Mouse (Mus musculus): ENCODE measurements around the gene Cdh18. TPM values are rescaled to one million over a fixed set of nuclear protein-coding genes. Genes with fewer than 3 reads are reported as not detected.
A peak's percentile ranks its signal among the peaks of the same experiment; 100 is the strongest.

The Cdh18 gene
- polyA plus RNA-seq, 1 experiment from 2014 or later: 0.26 TPM

- H3K4me2 ChIP-seq: no peak overlapping the region
- H3K9me3 ChIP-seq: no peaks in the 10 kb centered on the region
- WGBS: 23% methylated on average over 5 of the region's 5 CpGs
- ATAC-seq (ENCODE audit: borderline replicate concordance, extremely low read depth, low FRiP score, low TSS enrichment): peak; percentile 73
- H3K27me3 ChIP-seq: no peaks in the 10 kb centered on the region
- H3K4me3 ChIP-seq: no peak overlapping the region
- H3K9ac ChIP-seq: no peak overlapping the region
- 0 out of 2 replicates have a peak overlapping the region, but pooled peaks have one; percentile 33 for H3K27ac ChIP-seq
- H3K36me3 ChIP-seq: no peaks in the 10 kb centered on the region
- no peaks in the 10 kb centered on the region; the same call in 1 of the 2 replicates for H3K4me1 ChIP-seq
Measured at GRCm38 (mm10) chr15:23416450-23417080, 867.7 kb downstream of the Cdh18 start.

- ATAC-seq (ENCODE audit: borderline replicate concordance, extremely low read depth, low FRiP score, low TSS enrichment): no peak
- H3K27me3 ChIP-seq: no peaks in the 10 kb centered on the region
- H3K9ac ChIP-seq: no peak overlapping the region
- no peak overlapping the region for H3K4me3 ChIP-seq
- no peaks in the 10 kb centered on the region for H3K9me3 ChIP-seq
- H3K36me3 ChIP-seq: no peaks in the 10 kb centered on the region
- no peak overlapping the region for H3K4me2 ChIP-seq
- H3K27ac ChIP-seq: no peak overlapping the region
- H3K4me1 ChIP-seq: no peaks in the 10 kb centered on the region; the same call in 1 of the 2 replicates
Measured at GRCm38 (mm10) chr15:23418158-23418557, 869.3 kb downstream of the Cdh18 start.

GRCm38 (mm10) chr15:23420010-23420409 lies 871.2 kb downstream of the Cdh18 start:
- H3K36me3 ChIP-seq: no peaks in the 10 kb centered on the region
- H3K27ac ChIP-seq: no peak overlapping the region
- H3K4me2 ChIP-seq: no peak overlapping the region
- no peak overlapping the region for H3K9ac ChIP-seq
- ATAC-seq (ENCODE audit: borderline replicate concordance, extremely low read depth, low FRiP score, low TSS enrichment): no peak
- no peaks in the 10 kb centered on the region; the same call in 1 of the 2 replicates for H3K4me1 ChIP-seq
- H3K9me3 ChIP-seq: no peaks in the 10 kb centered on the region
- H3K27me3 ChIP-seq: no peaks in the 10 kb centered on the region
- H3K4me3 ChIP-seq: no peak overlapping the region
- WGBS: 40% methylated on average over 3 of the region's 3 CpGs

GRCm38 (mm10) chr15:23430021-23430420 lies 881.2 kb downstream of the Cdh18 start:
- 64% methylated on average over 5 of the region's 5 CpGs for WGBS

GRCm38 (mm10) chr15:23448542-23448941 lies 899.7 kb downstream of the Cdh18 start:
- no peaks in the 10 kb centered on the region for H3K36me3 ChIP-seq
- 54% methylated on average over 1 of the region's 1 CpGs for WGBS
- no peaks in the 10 kb centered on the region for H3K27me3 ChIP-seq
- no peak overlapping the region for H3K9ac ChIP-seq
- H3K4me2 ChIP-seq: no peak overlapping the region
- no peak for ATAC-seq (ENCODE audit: borderline replicate concordance, extremely low read depth, low FRiP score, low TSS enrichment)
- no peak overlapping the region for H3K4me3 ChIP-seq
- no peaks in the 10 kb centered on the region for H3K9me3 ChIP-seq
- no peak overlapping the region for H3K27ac ChIP-seq
- H3K4me1 ChIP-seq: 0 out of 2 replicates have a peak, but pooled peaks cover 3% of the 10 kb centered on the region

More at GRCm38 (mm10) chr15:23430021-23430420, 881.2 kb downstream of the Cdh18 start:
- H3K9me3 ChIP-seq: no peaks in the 10 kb centered on the region
- no peaks in the 10 kb centered on the region for H3K4me1 ChIP-seq
- ATAC-seq (ENCODE audit: borderline replicate concordance, extremely low read depth, low FRiP score, low TSS enrichment): no peak
- H3K4me2 ChIP-seq: no peak overlapping the region
- no peaks in the 10 kb centered on the region for H3K36me3 ChIP-seq
- H3K9ac ChIP-seq: no peak overlapping the region
- H3K27ac ChIP-seq: no peak overlapping the region
- H3K27me3 ChIP-seq: no peaks in the 10 kb centered on the region
- H3K4me3 ChIP-seq: no peak overlapping the region

- H3K4me2 ChIP-seq: peak overlapping the region; percentile 3; the same call in 1 of the 2 replicates
- no peaks in the 10 kb centered on the region for H3K9me3 ChIP-seq
- no peak overlapping the region for H3K4me3 ChIP-seq
- 16% methylated on average over 9 of the region's 9 CpGs for WGBS
- 0 out of 2 replicates have a peak, but pooled peaks cover 3% of the 10 kb centered on the region for H3K4me1 ChIP-seq
- H3K36me3 ChIP-seq: no peaks in the 10 kb centered on the region
- H3K9ac ChIP-seq: no peak overlapping the region
- H3K27ac ChIP-seq: no peak overlapping the region
- no peaks in the 10 kb centered on the region for H3K27me3 ChIP-seq
- peak; percentile 75; the same call in 1 of the 2 replicates for ATAC-seq (ENCODE audit: borderline replicate concordance, extremely low read depth, low FRiP score, low TSS enrichment)
Measured at GRCm38 (mm10) chr15:23452098-23452625, 903.3 kb downstream of the Cdh18 start.

GRCm38 (mm10) chr15:23453331-23453730 lies 904.5 kb downstream of the Cdh18 start:
- ATAC-seq (ENCODE audit: borderline replicate concordance, extremely low read depth, low FRiP score, low TSS enrichment): no peak
- WGBS: 61% methylated on average over 6 of the region's 6 CpGs
- Histone ChIP-seq H3K9ac (no peak overlapping the region), H3K27ac (no peak overlapping the region), H3K4me2 (no peak overlapping the region), H3K36me3 (no peaks in the 10 kb centered on the region), H3K4me3 (no peak overlapping the region), H3K9me3 (no peaks in the 10 kb centered on the region), H3K4me1 (0 out of 2 replicates have a peak, but pooled peaks cover 3% of the 10 kb centered on the region), H3K27me3 (no peaks in the 10 kb centered on the region)

GRCm38 (mm10) chr15:23455344-23455743 lies 906.5 kb downstream of the Cdh18 start:
- WGBS: 55% methylated on average over 7 of the region's 7 CpGs
- H3K4me3 ChIP-seq: no peak overlapping the region

GRCm38 (mm10) chr15:23457401-23457800 lies 908.6 kb downstream of the Cdh18 start:
- no peaks in the 10 kb centered on the region for H3K9me3 ChIP-seq
- no peak for ATAC-seq (ENCODE audit: borderline replicate concordance, extremely low read depth, low FRiP score, low TSS enrichment)
- H3K4me3 ChIP-seq: no peak overlapping the region
- H3K27me3 ChIP-seq: no peaks in the 10 kb centered on the region
- H3K4me1 ChIP-seq: 0 out of 2 replicates have a peak, but pooled peaks cover under 1% of the 10 kb centered on the region
- H3K36me3 ChIP-seq: no peaks in the 10 kb centered on the region
- H3K9ac ChIP-seq: no peak overlapping the region
- WGBS: 47% methylated on average over 3 of the region's 3 CpGs
- H3K4me2 ChIP-seq: no peak overlapping the region
- no peak overlapping the region for H3K27ac ChIP-seq

More at GRCm38 (mm10) chr15:23455344-23455743, 906.5 kb downstream of the Cdh18 start:
- Histone ChIP-seq H3K27ac (no peak overlapping the region), H3K4me1 (0 out of 2 replicates have a peak, but pooled peaks cover 3% of the 10 kb centered on the region), H3K27me3 (no peaks in the 10 kb centered on the region), H3K36me3 (no peaks in the 10 kb centered on the region), H3K4me2 (no peak overlapping the region), H3K9ac (no peak overlapping the region), H3K9me3 (no peaks in the 10 kb centered on the region)
- ATAC-seq (ENCODE audit: borderline replicate concordance, extremely low read depth, low FRiP score, low TSS enrichment): no peak

GRCm38 (mm10) chr15:23470527-23471475 lies 922.0 kb downstream of the Cdh18 start:
- no peak overlapping the region for H3K4me2 ChIP-seq
- no peaks in the 10 kb centered on the region for H3K27me3 ChIP-seq
- WGBS: 74% methylated on average over 7 of the region's 7 CpGs
- no peaks in the 10 kb centered on the region for H3K4me1 ChIP-seq
- H3K36me3 ChIP-seq: no peaks in the 10 kb centered on the region
- no peak for ATAC-seq (ENCODE audit: borderline replicate concordance, extremely low read depth, low FRiP score, low TSS enrichment)
- H3K9ac ChIP-seq: no peak overlapping the region
- no peak overlapping the region for H3K4me3 ChIP-seq
- no peaks in the 10 kb centered on the region for H3K9me3 ChIP-seq
- no peak overlapping the region for H3K27ac ChIP-seq

- no peak overlapping the region for H3K9ac ChIP-seq
- no peak overlapping the region for H3K4me3 ChIP-seq
- H3K27ac ChIP-seq: no peak overlapping the region
- WGBS: 51% methylated on average over 1 of the region's 1 CpGs
- no peak for ATAC-seq (ENCODE audit: borderline replicate concordance, extremely low read depth, low FRiP score, low TSS enrichment)
- H3K4me2 ChIP-seq: no peak overlapping the region
- H3K9me3 ChIP-seq: no peaks in the 10 kb centered on the region
- H3K36me3 ChIP-seq: no peaks in the 10 kb centered on the region
- no peaks in the 10 kb centered on the region for H3K27me3 ChIP-seq
- H3K4me1 ChIP-seq: no peaks in the 10 kb centered on the region
Measured at GRCm38 (mm10) chr15:23486306-23486705, 937.5 kb downstream of the Cdh18 start.
